Mouse (Mus musculus) ES-CJ7 (cell line): ENCODE measurements at regions not wholly inside any gene's neighbourhood (a gene's known extent, or its start where the extent isn't known, plus 50 kb on each side); places are given as distances from the start of the nearest gene placed in this dataset.

ENCODE experiments used
- DNase-seq: peaks from one replicate; pipeline ENCODE4 v3.0.0; 2011; ENCODE audit warnings: low read depth, low spot score

- no peak for DNase-seq
Observed at GRCm38 (mm10) chr1:19951680-19952248, 666.1 kb downstream of the Pkhd1 start.

DNA sequence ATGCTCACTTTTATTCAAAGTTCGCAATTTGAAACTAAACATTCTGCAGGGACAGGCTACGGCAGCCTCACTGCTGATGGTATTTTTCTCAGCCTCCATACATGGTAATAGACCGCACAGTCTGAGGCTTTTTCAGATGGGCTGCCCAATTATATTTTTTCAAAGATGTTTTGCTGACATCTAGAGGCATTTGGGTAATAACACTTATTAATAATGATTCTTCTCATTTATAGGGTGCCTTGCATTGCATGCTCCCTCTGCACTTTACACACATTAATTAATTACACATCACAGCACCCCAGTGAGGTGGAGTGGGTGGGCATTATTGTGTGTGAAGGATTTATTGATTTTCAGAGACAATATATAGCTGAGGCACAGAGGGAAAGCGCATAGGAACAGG is 644.5 kb downstream of the Pkhd1 start:
- no peak for DNase-seq

DNA sequence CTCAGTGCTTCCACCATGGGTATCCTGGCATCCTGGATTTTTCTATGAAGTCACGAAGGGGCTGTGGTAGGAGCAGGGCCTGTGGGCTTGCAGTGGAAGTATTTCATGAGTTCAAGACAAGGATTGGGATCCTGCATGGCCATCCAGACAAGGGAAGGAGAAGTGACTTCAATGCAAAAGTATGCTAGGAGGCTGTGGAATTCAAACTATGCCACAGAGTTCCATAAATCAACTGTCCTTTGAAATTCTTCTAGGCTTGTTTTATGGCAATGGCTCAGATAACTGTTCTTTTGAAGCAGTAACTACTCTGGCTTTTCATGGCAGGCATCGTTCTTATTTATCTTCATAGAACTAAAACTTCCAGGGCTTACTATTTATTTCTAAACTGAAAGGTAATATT is 643.9 kb downstream of the Pkhd1 start:
- peak; percentile 4 for DNase-seq

DNA sequence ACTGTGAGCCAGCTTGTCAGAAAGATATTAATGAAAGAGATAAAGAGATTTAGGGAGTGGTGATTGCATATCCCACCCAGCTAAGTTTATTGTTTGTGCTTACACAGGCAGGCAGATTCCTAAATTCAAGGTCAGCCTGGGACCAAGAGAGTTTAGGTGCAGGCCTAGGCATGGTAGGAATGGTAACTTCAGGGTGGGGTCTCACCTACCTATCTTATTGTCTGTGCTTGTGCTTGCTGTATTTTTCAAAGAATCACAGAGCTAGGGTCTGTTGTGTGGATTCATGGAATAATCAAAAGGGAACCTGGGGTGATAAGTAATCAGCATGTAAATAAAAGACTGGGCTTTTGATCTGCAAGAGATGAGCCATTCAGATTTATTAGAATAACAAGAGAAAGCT is 642.4 kb downstream of the Pkhd1 start:
- DNase-seq, result peak; percentile 47

GRCm38 (mm10) chr1:19981189-19981588 is 636.7 kb downstream of the Pkhd1 start:
- no peak for DNase-seq

GRCm38 (mm10) chr1:19982791-19983190 is 635.1 kb downstream of the Pkhd1 start:
- DNase-seq, result no peak

- no peak for DNase-seq
Observed at GRCm38 (mm10) chr1:19983504-19983903, 634.4 kb downstream of the Pkhd1 start.

DNA sequence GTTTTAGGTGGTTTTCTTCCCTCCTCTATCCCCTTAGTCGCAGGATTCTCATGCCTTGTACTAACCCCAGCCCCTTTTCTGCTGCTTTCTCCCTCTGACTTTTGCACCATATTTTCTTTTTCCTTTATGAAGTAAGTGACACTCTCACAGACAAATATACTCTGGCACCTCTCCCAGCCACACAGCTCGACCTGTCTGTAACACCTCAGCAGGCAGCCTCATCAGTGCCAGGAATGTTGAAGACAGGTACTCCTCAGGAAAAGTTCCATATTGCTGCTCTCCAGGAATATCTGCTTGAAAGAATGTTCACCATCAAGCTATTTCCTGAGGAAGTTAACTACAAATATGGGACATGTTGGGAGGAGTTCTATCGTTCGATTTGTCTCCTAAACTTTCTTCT is 627.9 kb downstream of the Pkhd1 start:
- no peak for DNase-seq
